Mouse (Mus musculus) brain, embryonic 14.5 days (tissue): ENCODE data around the gene Lmo4.

Experiments used
- CTCF ChIP-seq: fragments of 200-500 bp; IDR thresholded peaks from 2 replicates; pipeline ENCODE4 v1.5.1; 2012; ENCODE audit warnings: inconsistent platforms, mild to moderate bottlenecking, moderate library complexity, borderline replicate concordance; ENCODE audit not compliant: insufficient read depth, insufficient read length; ENCODE audit errors: extremely low read depth
- POLR2A ChIP-seq: fragments of 200-500 bp; IDR thresholded peaks from 2 replicates; pipeline ENCODE4 v1.6.1; 2012; ENCODE audit warnings: mild to moderate bottlenecking, inconsistent platforms, borderline replicate concordance; ENCODE audit not compliant: poor library complexity, insufficient read depth, insufficient read length, severe bottlenecking; ENCODE audit errors: extremely low read depth

GRCm38 (mm10) chr3:144147244-144147643 is 57.8 kb downstream of the Lmo4 start:
- TF ChIP-seq CTCF (no peak), POLR2A (no peak)
